In genomic region chr5:113857631-113858030, GRCm38 (mm10) we compare ENCODE assay signal across 12 mouse cellular contexts. TPM values are rescaled to one million over a fixed set of nuclear protein-coding genes. Genes with fewer than 3 reads are reported as not detected.
DNase-seq lines count a peak whose midpoint lies in the region; ATAC-seq and TF ChIP-seq lines count a peak whose summit lies in the region.
"Had no signal": no experiment of that assay in that cellular context is flagged by ENCODE, and none has a peak within 500 bp of the region (broad histone marks: within the 10 kb centered on the region; RNA-seq: fewer than 3 reads in every experiment).

No protein-coding gene starts in this region.

- H3K27me3 ChIP-seq in midbrain, embryonic 12.5 days, result no peaks in the 10 kb centered on the region
- H3K27me3 ChIP-seq in midbrain, embryonic 14.5 days (ENCODE audit: control insufficient read depth, insufficient read depth, low read length), result no peaks in the 10 kb centered on the region
- H3K27me3 ChIP-seq in heart, postnatal 0 days (ENCODE audit: control insufficient read depth, insufficient read depth, low read length), result no peaks in the 10 kb centered on the region
- H3K27me3 ChIP-seq: limb, embryonic 12.5 days had no signal

- H3K36me3 ChIP-seq in midbrain, embryonic 12.5 days, result peaks cover 19% of the 10 kb centered on the region
- H3K36me3 ChIP-seq in midbrain, embryonic 14.5 days (ENCODE audit: control insufficient read depth, insufficient read depth, low read length), result 0 out of 2 replicates have a peak, but pooled peaks cover 4% of the 10 kb centered on the region
- peaks cover 14% of the 10 kb centered on the region for H3K36me3 ChIP-seq in heart, postnatal 0 days (replicated peaks; ENCODE audit: control insufficient read depth, insufficient read depth, low read length)

- H3K27ac ChIP-seq in gastrocnemius, adult 2 months, result peak overlapping the region; percentile 75
- 0 out of 2 replicates have a peak overlapping the region, but pooled peaks have one; percentile 77 for H3K27ac ChIP-seq in midbrain, embryonic 12.5 days (replicated peaks)
- H3K27ac ChIP-seq in midbrain, embryonic 14.5 days (replicated peaks; ENCODE audit: low read depth, low read length), result no peak overlapping the region
- H3K27ac ChIP-seq in heart, postnatal 0 days (ENCODE audit: low read depth), result peak overlapping the region; percentile 89

- ATAC-seq in midbrain, embryonic 12.5 days (ENCODE audit: low FRiP score, low read depth), result no peak
- ATAC-seq in midbrain, embryonic 14.5 days (ENCODE audit: low FRiP score, low TSS enrichment), result no peak
- no peak for ATAC-seq in heart, postnatal 0 days (ENCODE audit: insufficient read depth, low read depth)
- ATAC-seq in inflammation-experienced regulatory T-cells, adult 6 months, result no peak
- ATAC-seq in megakaryocyte progenitor cell, adult 5-6 weeks (replicated peaks; ENCODE audit: poor library complexity), result no peak
- ATAC-seq: CD4-positive, CD25-positive, alpha-beta regulatory T cell, adult 4 months had no signal

- peaks cover 40% of the 10 kb centered on the region for H3K4me1 ChIP-seq in midbrain, embryonic 12.5 days
- H3K4me1 ChIP-seq in midbrain, embryonic 14.5 days (ENCODE audit: control insufficient read depth, insufficient read depth, low read length), result peaks cover 30% of the 10 kb centered on the region
- peaks cover 44% of the 10 kb centered on the region for H3K4me1 ChIP-seq in heart, postnatal 0 days (ENCODE audit: control insufficient read depth, insufficient read depth)

- 72% methylated on average over 8 of the region's 8 CpGs for WGBS in midbrain, embryonic 12.5 days
- WGBS in midbrain, embryonic 14.5 days, result 71% methylated on average over 8 of the region's 8 CpGs
- 48% methylated on average over 8 of the region's 8 CpGs for WGBS in heart, postnatal 0 days

- H3K9ac ChIP-seq in midbrain, embryonic 12.5 days (replicated peaks), result no peak overlapping the region
- no peak overlapping the region for H3K9ac ChIP-seq in midbrain, embryonic 14.5 days (replicated peaks; ENCODE audit: low read length)
- H3K9ac ChIP-seq in heart, postnatal 0 days (replicated peaks; ENCODE audit: low read depth, low read length), result no peak overlapping the region; the same call in 1 of the 2 replicates
- H3K9ac ChIP-seq: limb, embryonic 12.5 days had no signal

- no peak overlapping the region for H3K4me2 ChIP-seq in midbrain, embryonic 12.5 days (replicated peaks)
- H3K4me2 ChIP-seq in midbrain, embryonic 14.5 days (ENCODE audit: low read length), result no peak overlapping the region
- no peak overlapping the region for H3K4me2 ChIP-seq in heart, postnatal 0 days (ENCODE audit: low read depth, low read length)
- H3K4me2 ChIP-seq: limb, embryonic 12.5 days had no signal

- peak; percentile 35 for TF ChIP-seq CTCF in gastrocnemius, adult 2 months (IDR thresholded peaks at IDR 0.05)
- TF ChIP-seq CTCF in heart, postnatal 0 days (IDR thresholded peaks at IDR 0.05; ENCODE audit: low read depth), result peak; percentile 39

- DNase-seq in gastrocnemius, adult 2 months, result no peak
- DNase-seq in gastrocnemius, adult 8-10 months (ENCODE audit: low spot score in 2 of 2), result no peak
- no peak for DNase-seq in midbrain, embryonic 14.5 days
- peak; percentile 24 for DNase-seq in heart, postnatal 0 days (ENCODE audit: low spot score)
- DNase-seq: adrenal gland, postnatal 10 days; spleen, adult 18-20 months; thymus, adult 18-20 months had no signal

- no peaks in the 10 kb centered on the region for H3K9me3 ChIP-seq in midbrain, embryonic 12.5 days
- H3K9me3 ChIP-seq in midbrain, embryonic 14.5 days (ENCODE audit: control insufficient read depth, low read length), result no peaks in the 10 kb centered on the region
- H3K9me3 ChIP-seq in heart, postnatal 0 days (replicated peaks; ENCODE audit: control insufficient read depth, low read length), result no peaks in the 10 kb centered on the region
- H3K9me3 ChIP-seq: limb, embryonic 12.5 days had no signal

- no peak for TF ChIP-seq EP300 in heart, postnatal 0 days (IDR thresholded peaks at IDR 0.05; ENCODE audit: low read depth)

- intact Hi-C loops in gastrocnemius, adult 2 months (cut with DNase I), result loop anchor here (5.0 kb wide), 1 partner anchor 190 kb away; no protein-coding TSS in a partner anchor

- no peak overlapping the region for H3K4me3 ChIP-seq in gastrocnemius, adult 2 months
- H3K4me3 ChIP-seq in midbrain, embryonic 12.5 days, result no peak overlapping the region
- H3K4me3 ChIP-seq in midbrain, embryonic 14.5 days (replicated peaks; ENCODE audit: low read depth, low read length), result no peak overlapping the region
- H3K4me3 ChIP-seq in heart, postnatal 0 days (ENCODE audit: low read depth, low read length), result no peak overlapping the region
- H3K4me3 ChIP-seq: limb, embryonic 12.5 days had no signal

RNA-seq across cellular contexts. Expression of gene Selplg, which starts 25.2 kb away (rescaled TPM):
- total RNA-seq in gastrocnemius, adult 2 months (2021), result 1 to 10 TPM in 1 of 2 experiments, under 1 TPM in 1; 0.89 to 1.3 TPM
- 1 to 10 TPM in 1 of 4 experiments, under 1 TPM in 3; 0.41 to 1.5 (median 0.48) TPM for total RNA-seq in gastrocnemius, adult 8-10 months (2022)
- 1.1 and 1.4 TPM in 2 replicates for polyA plus RNA-seq in midbrain, embryonic 12.5 days (2016; fragmentation: Nextera tagmentation; extraction: Ambion mirVana)
- 1.1 and 2.6 TPM in 2 replicates for polyA plus RNA-seq in midbrain, embryonic 14.5 days (2014; fragmentation: Nextera tagmentation; extraction: Ambion mirVana)
- total RNA-seq in heart, postnatal 0 days (2014; rRNA removed; ENCODE audit: low replicate concordance), result 1.6 and 5.0 TPM in 2 replicates
- polyA plus RNA-seq in heart, postnatal 0 days (2015; fragmentation: Nextera tagmentation; extraction: Ambion mirVana), result 1.2 and 1.7 TPM in 2 replicates
- polyA plus RNA-seq in inflammation-experienced regulatory T-cells, adult 6 months (2017; shearing (Covaris generic)), result 100 to 1,000 TPM; 457 to 620 (median 469) TPM
- total RNA-seq in megakaryocyte progenitor cell, adult 5-6 weeks (2015), result 244 and 245 TPM in 2 replicates
- total RNA-seq in megakaryocyte progenitor cell, adult 5-6 weeks (2017), result 82.0 and 99.0 TPM in 2 replicates

RNA-seq across cellular contexts. Expression of gene Coro1c, which starts 50.9 kb away (rescaled TPM):
- 10 to 100 TPM in 1 of 2 experiments, 1 to 10 TPM in 1; 7.8 to 11.8 TPM for total RNA-seq in gastrocnemius, adult 2 months (2021)
- 1 to 10 TPM; 7.0 to 9.8 (median 8.2) TPM for total RNA-seq in gastrocnemius, adult 8-10 months (2022)
- 227 and 244 TPM in 2 replicates for polyA plus RNA-seq in midbrain, embryonic 12.5 days (2016; fragmentation: Nextera tagmentation; extraction: Ambion mirVana)
- 133 and 201 TPM in 2 replicates for polyA plus RNA-seq in midbrain, embryonic 14.5 days (2014; fragmentation: Nextera tagmentation; extraction: Ambion mirVana)
- 78.2 and 93.4 TPM in 2 replicates for total RNA-seq in heart, postnatal 0 days (2014; rRNA removed; ENCODE audit: low replicate concordance)
- polyA plus RNA-seq in heart, postnatal 0 days (2015; fragmentation: Nextera tagmentation; extraction: Ambion mirVana), result 40.0 and 46.6 TPM in 2 replicates
- polyA plus RNA-seq in inflammation-experienced regulatory T-cells, adult 6 months (2017; shearing (Covaris generic)), result 10 to 100 TPM; 46.6 to 88.2 (median 57.2) TPM
- 59.7 and 63.9 TPM in 2 replicates for total RNA-seq in megakaryocyte progenitor cell, adult 5-6 weeks (2015)
- 81.8 and 83.9 TPM in 2 replicates for total RNA-seq in megakaryocyte progenitor cell, adult 5-6 weeks (2017)

RNA-seq across cellular contexts. Expression of gene Tmem119, which starts 57.3 kb away (rescaled TPM):
- total RNA-seq in gastrocnemius, adult 2 months (2021), result 1 to 10 TPM in 1 of 2 experiments, under 1 TPM in 1; 0.46 to 2.4 TPM
- 1 to 10 TPM in 1 of 4 experiments, under 1 TPM in 3; 0.36 to 1.1 (median 0.77) TPM for total RNA-seq in gastrocnemius, adult 8-10 months (2022)
- polyA plus RNA-seq in midbrain, embryonic 12.5 days (2016; fragmentation: Nextera tagmentation; extraction: Ambion mirVana), result 19.1 and 26.4 TPM in 2 replicates
- polyA plus RNA-seq in midbrain, embryonic 14.5 days (2014; fragmentation: Nextera tagmentation; extraction: Ambion mirVana), result 1.00 and 3.2 TPM in 2 replicates
- 19.9 and 28.4 TPM in 2 replicates for total RNA-seq in heart, postnatal 0 days (2014; rRNA removed; ENCODE audit: low replicate concordance)
- 12.4 and 13.0 TPM in 2 replicates for polyA plus RNA-seq in heart, postnatal 0 days (2015; fragmentation: Nextera tagmentation; extraction: Ambion mirVana)
- not detected for polyA plus RNA-seq in inflammation-experienced regulatory T-cells, adult 6 months (2017; shearing (Covaris generic))
- 6.5 and 7.2 TPM in 2 replicates for total RNA-seq in megakaryocyte progenitor cell, adult 5-6 weeks (2015)
- 5.6 and 8.2 TPM in 2 replicates for total RNA-seq in megakaryocyte progenitor cell, adult 5-6 weeks (2017)
- polyA plus RNA-seq: CD4-positive, CD25-positive, alpha-beta regulatory T cell, adult 4 months had no signal

Comparison
In these comparisons a context has a peak if more than half of its experiments do, and no peak if none do; other contexts are left out.
1. RNA of gene Selplg, which starts 25.2 kb away (total RNA-seq): 82.0 to 245 TPM in megakaryocyte progenitor cell, adult 5-6 weeks; 1.6 to 5.0 TPM in heart, postnatal 0 days, 0.89 to 1.3 TPM in gastrocnemius, adult 2 months and 0.41 to 1.5 TPM in gastrocnemius, adult 8-10 months; every median in the first group is over 10 times any median in the second.